Mouse (Mus musculus): ENCODE data around the gene Thrb. TPM values are rescaled to one million over a fixed set of nuclear protein-coding genes. Genes with fewer than 3 reads are reported as not detected.

The Thrb gene
- polyA plus RNA-seq, 1 experiment from 2014 or later = 1.3 TPM

DNA sequence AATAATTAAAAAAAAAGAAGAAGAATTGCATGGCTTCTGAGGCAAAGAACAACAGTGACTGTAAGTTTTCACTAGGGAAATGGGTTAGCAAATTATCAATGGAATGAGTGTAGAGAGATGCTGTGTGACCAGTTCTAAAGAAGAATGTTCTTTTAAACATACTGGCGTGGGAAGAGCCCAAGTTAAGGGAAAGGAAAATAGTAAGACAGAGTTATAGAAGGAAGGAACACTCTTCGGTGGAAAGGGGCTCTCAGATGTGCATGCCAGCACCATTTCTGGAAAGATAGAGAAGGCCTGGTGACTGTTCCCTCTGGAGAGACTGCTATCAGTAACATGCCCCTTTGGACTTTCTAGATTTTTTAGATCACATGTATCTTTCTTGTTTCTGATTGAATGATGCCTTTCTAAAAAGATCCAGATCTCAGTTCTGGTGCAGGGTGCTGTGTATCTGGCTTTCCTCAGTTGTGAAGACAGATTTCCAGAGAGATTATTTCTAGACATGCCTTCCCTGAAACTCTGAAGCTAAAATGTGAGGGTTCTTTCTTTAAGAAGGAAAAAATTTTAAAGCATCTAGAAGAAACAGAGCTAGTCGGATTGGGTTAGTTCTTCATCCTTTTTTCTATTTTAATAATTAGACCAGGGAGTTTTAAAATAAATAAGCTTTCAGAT, 144.0 kb downstream of the Thrb start:
- no peak overlapping the region for H3K9ac ChIP-seq (replicated peaks)
- 78% methylated on average over 3 of the region's 3 CpGs for WGBS

DNA sequence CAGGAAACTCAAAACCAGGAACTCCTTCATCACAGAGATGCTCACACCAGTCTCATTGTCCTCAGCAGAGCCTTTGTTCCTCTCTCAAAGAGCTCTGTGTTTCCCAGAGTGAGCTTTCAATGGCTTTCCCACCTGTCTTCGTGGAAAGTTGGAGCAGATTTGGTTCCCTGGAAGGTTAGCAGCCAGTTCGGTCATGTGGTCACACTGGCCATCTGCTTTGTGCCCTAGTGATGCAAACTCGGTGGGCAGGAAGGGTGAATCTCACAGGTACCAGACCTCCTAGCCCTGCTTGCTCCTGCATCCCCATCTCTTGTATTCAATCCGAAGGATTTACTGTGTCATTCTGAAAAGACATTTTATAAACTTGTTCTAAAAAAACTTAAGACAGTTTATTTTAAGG, 151.0 kb downstream of the Thrb start:
- no peak overlapping the region for H3K4me3 ChIP-seq
- H3K27ac ChIP-seq (replicated peaks) = no peak overlapping the region
- no peak for ATAC-seq (ENCODE audit: low FRiP score, low read depth)
- no peak overlapping the region for H3K4me2 ChIP-seq (replicated peaks)
- 68% methylated on average over 4 of the region's 4 CpGs for WGBS
- no peaks in the 10 kb centered on the region for H3K27me3 ChIP-seq
- no peaks in the 10 kb centered on the region for H3K4me1 ChIP-seq
- no peak overlapping the region for H3K9ac ChIP-seq (replicated peaks)
- H3K36me3 ChIP-seq = no peaks in the 10 kb centered on the region
- H3K9me3 ChIP-seq = no peaks in the 10 kb centered on the region

More for the DNA sequence above, 144.0 kb downstream of the Thrb start:
- Histone ChIP-seq H3K9me3 (no peaks in the 10 kb centered on the region), H3K36me3 (no peaks in the 10 kb centered on the region), H3K4me3 (no peak overlapping the region), H3K27me3 (no peaks in the 10 kb centered on the region), H3K27ac (replicated peaks) (no peak overlapping the region), H3K4me2 (replicated peaks) (no peak overlapping the region), H3K4me1 (no peaks in the 10 kb centered on the region)
- ATAC-seq (ENCODE audit: low FRiP score, low read depth) = no peak

DNA sequence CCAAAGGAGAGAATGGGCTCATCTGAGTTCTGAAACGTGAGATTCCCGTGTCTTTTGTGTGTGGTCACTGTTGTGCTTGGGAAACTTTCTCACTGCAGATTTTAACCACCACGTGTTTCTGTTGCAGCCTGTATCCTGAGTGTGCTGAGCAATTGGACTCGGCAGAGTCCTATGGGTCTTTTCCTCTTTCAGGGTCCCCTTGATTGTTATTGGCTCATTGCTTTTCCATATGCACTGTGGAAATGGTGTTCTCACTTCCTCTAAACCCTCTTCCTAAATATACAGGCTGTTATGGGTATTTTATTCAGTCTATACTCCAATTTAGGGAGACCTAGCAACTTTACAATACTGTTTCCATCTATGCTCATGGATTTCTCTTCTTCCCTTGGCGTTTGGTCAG, 152.4 kb downstream of the Thrb start:
- H3K4me3 ChIP-seq = no peak overlapping the region
- no peaks in the 10 kb centered on the region for H3K4me1 ChIP-seq
- H3K27me3 ChIP-seq = no peaks in the 10 kb centered on the region
- ATAC-seq (ENCODE audit: low FRiP score, low read depth) = no peak
- no peak overlapping the region for H3K4me2 ChIP-seq (replicated peaks)
- 80% methylated on average over 5 of the region's 5 CpGs for WGBS
- H3K9ac ChIP-seq (replicated peaks) = no peak overlapping the region
- no peak overlapping the region for H3K27ac ChIP-seq (replicated peaks)
- H3K36me3 ChIP-seq = no peaks in the 10 kb centered on the region
- no peaks in the 10 kb centered on the region for H3K9me3 ChIP-seq

DNA sequence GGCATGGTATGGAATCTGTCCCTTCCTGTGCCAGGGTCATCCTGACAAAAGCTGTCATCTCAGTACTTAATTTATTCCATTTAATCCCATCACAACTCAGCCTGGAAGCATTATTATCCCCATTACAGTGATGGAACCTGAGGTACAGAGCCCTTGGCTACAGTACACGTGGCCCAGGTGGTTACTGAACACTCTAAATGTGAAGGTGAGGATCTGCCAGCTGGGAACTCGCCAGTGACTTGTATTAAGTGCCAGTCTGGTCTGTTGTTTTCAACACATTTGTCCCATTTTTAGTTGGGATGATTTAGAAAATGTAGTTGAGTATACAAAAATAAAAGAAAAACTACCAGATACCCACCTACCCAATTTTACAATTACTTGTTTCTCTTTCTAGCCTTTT, 155.0 kb downstream of the Thrb start:
- Histone ChIP-seq H3K4me2 (replicated peaks) (no peak overlapping the region), H3K4me1 (no peaks in the 10 kb centered on the region), H3K9me3 (no peaks in the 10 kb centered on the region), H3K27me3 (no peaks in the 10 kb centered on the region), H3K9ac (replicated peaks) (no peak overlapping the region), H3K27ac (replicated peaks) (no peak overlapping the region), H3K36me3 (no peaks in the 10 kb centered on the region), H3K4me3 (no peak overlapping the region)
- 69% methylated on average over 2 of the region's 2 CpGs for WGBS
- ATAC-seq (ENCODE audit: low FRiP score, low read depth) = no peak

DNA sequence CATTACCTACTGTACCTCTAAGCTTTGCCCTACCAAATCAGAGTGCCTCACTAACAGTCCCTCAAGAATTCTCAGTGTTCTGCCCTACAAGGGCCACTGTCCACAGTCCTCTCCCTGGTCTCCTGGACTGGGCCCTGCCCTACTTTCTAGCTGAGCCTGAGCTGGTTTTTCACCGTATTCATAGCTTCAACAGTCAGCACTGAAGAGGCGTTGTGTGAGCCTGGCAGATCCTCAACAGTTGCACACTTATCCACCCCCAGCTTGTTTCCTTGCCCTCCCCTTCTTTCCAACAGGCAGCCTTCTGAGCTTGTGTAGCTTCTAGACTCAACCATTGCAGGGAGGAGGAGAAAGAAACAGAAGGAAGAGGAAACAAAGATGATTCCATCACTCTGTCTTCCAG, 158.0 kb downstream of the Thrb start:
- Histone ChIP-seq H3K27me3 (no peaks in the 10 kb centered on the region), H3K9me3 (no peaks in the 10 kb centered on the region), H3K36me3 (no peaks in the 10 kb centered on the region), H3K4me3 (no peak overlapping the region), H3K4me1 (no peaks in the 10 kb centered on the region), H3K9ac (replicated peaks) (no peak overlapping the region), H3K27ac (replicated peaks) (no peak overlapping the region), H3K4me2 (replicated peaks) (no peak overlapping the region)
- WGBS = 95% methylated on average over 2 of the region's 2 CpGs
- ATAC-seq (ENCODE audit: low FRiP score, low read depth) = no peak

DNA sequence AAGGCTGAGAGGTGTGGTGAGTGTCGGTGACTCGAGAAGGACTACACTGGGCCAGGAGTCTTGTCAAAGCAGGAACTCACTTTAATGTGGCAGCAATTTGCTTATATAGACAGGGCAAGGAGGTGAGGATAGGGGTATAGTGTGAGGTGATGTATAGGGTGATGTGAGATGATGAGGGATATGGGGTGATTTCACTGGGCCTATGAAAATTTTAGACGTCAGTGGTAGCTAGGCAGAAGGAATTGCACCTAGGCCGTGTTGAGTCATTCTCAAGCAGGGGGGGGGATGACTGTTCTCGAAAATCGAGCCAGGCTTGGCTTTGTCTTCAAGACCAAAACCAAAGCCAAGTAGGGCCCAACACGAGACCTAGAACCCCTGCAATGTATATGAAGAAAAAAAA, 162.7 kb downstream of the Thrb start:
- Histone ChIP-seq H3K9me3 (no peaks in the 10 kb centered on the region), H3K4me1 (no peaks in the 10 kb centered on the region), H3K36me3 (no peaks in the 10 kb centered on the region), H3K27ac (replicated peaks) (no peak overlapping the region), H3K27me3 (no peaks in the 10 kb centered on the region), H3K4me3 (no peak overlapping the region), H3K4me2 (replicated peaks) (no peak overlapping the region), H3K9ac (replicated peaks) (no peak overlapping the region)
- 85% methylated on average over 7 of the region's 7 CpGs for WGBS
- no peak for ATAC-seq (ENCODE audit: low FRiP score, low read depth)

DNA sequence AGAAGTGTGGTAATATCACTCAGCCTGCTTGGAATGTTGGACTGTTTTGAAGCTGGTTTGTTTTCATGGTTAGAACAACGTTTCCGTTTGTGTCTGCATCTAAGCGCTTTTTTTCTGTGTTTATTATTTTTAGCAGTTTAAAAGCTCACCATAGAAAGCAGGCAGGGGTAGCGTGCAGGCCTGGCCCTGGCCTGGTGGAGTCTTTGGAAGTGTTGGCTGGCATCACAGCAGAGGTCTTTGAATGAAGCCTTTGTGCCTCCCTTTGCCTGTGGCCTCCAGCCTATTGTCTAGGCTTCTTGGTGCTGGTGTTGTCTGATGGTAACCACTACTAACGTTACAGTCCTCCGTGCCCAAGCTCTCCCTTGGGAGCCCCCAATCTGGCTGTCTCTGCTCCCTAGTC, 167.3 kb downstream of the Thrb start:
- no peaks in the 10 kb centered on the region for H3K4me1 ChIP-seq
- no peaks in the 10 kb centered on the region for H3K27me3 ChIP-seq
- H3K36me3 ChIP-seq = no peaks in the 10 kb centered on the region
- 69% methylated on average over 6 of the region's 6 CpGs for WGBS
- H3K4me3 ChIP-seq = no peak overlapping the region
- no peak for ATAC-seq (ENCODE audit: low FRiP score, low read depth)
- H3K9me3 ChIP-seq = no peaks in the 10 kb centered on the region
- H3K4me2 ChIP-seq (replicated peaks) = no peak overlapping the region
- H3K9ac ChIP-seq (replicated peaks) = no peak overlapping the region
- no peak overlapping the region for H3K27ac ChIP-seq (replicated peaks)

DNA sequence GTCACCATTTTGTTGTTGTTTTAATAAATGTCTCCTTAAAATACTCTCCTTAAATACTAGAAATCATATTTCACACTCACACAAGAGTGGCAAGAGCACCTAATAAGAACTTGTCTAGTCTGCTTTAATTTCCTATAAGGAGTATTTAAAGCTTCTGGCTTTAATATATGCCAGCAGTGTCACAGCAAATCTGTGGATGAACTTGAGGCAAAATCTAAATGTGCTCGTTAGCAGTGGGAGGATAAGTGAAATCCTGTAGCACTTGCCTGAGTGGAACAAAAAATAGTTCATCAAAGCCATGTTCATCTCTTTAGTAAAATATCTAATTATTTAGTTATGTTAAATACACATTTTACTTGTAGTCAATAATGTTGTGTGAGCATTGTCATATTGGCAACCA, 175.7 kb downstream of the Thrb start:
- H3K27ac ChIP-seq (replicated peaks) = no peak overlapping the region
- H3K36me3 ChIP-seq = no peaks in the 10 kb centered on the region
- ATAC-seq (ENCODE audit: low FRiP score, low read depth) = no peak
- no peak overlapping the region for H3K9ac ChIP-seq (replicated peaks)
- H3K4me3 ChIP-seq = no peak overlapping the region
- H3K4me2 ChIP-seq (replicated peaks) = no peak overlapping the region
- no peaks in the 10 kb centered on the region for H3K27me3 ChIP-seq
- WGBS = 78% methylated on average over 1 of the region's 1 CpGs
- H3K4me1 ChIP-seq = no peaks in the 10 kb centered on the region
- no peaks in the 10 kb centered on the region for H3K9me3 ChIP-seq

DNA sequence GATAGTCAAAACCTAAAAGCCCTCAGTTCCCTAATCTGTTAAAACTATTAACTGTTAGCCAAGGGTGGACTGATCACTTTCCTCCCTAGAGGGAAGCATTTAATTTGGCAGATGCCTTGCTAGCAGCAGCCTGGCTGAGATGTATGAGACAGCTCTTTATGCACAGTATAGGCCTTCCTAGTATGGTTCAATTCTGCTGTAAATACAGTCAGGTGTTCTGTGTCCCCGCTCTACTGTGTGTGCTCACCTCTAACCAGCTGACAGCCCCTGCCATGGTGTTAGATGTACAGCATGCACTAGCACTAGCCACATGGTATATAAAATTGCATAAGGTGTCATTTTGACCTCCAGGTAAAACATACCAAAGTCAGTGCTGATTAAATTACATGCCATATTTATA, 176.7 kb downstream of the Thrb start:
- Histone ChIP-seq H3K9ac (replicated peaks) (no peak overlapping the region), H3K27ac (replicated peaks) (no peak overlapping the region), H3K4me2 (replicated peaks) (no peak overlapping the region), H3K4me1 (no peaks in the 10 kb centered on the region), H3K4me3 (no peak overlapping the region), H3K9me3 (no peaks in the 10 kb centered on the region), H3K27me3 (no peaks in the 10 kb centered on the region), H3K36me3 (no peaks in the 10 kb centered on the region)
- no peak for ATAC-seq (ENCODE audit: low FRiP score, low read depth)
- WGBS = 90% methylated on average over 1 of the region's 1 CpGs

DNA sequence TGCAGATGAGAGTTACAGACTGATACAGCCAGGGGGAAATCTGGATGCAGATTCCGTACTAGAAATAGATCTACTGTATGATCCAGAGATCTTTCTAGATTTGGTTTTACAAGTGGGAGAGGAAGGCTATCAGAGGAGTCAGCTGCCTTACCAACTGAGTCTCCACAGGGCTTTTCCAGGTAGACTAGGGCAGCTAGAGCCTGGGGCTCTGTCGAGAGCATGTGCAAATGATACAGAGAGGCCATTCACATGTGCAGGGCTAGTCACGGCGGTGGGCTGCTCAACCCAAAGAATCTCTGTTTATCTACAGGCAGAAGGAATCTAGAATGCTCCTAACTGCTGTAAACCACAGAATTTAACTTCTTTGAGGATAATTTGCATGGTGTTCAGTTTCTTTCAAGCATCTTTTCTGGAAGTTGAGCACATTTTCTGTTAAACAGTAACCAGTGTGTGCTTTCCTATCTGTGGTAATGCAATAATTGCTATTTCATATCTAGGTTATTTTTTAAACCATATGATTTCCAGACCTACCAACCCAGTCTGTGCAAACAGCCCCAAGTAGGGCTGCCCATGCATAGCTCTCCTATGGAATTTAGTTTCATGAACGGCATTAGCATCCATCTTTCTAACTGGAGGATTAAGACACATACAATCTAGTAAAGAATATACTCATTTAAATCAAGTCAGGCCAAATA, 185.1 kb downstream of the Thrb start:
- Histone ChIP-seq H3K4me3 (no peak overlapping the region), H3K9me3 (no peaks in the 10 kb centered on the region), H3K4me2 (replicated peaks) (no peak overlapping the region), H3K9ac (replicated peaks) (no peak overlapping the region), H3K36me3 (no peaks in the 10 kb centered on the region), H3K4me1 (no peaks in the 10 kb centered on the region), H3K27me3 (no peaks in the 10 kb centered on the region), H3K27ac (replicated peaks) (no peak overlapping the region)
- 80% methylated on average over 5 of the region's 5 CpGs for WGBS
- ATAC-seq (ENCODE audit: low FRiP score, low read depth) = no peak

DNA sequence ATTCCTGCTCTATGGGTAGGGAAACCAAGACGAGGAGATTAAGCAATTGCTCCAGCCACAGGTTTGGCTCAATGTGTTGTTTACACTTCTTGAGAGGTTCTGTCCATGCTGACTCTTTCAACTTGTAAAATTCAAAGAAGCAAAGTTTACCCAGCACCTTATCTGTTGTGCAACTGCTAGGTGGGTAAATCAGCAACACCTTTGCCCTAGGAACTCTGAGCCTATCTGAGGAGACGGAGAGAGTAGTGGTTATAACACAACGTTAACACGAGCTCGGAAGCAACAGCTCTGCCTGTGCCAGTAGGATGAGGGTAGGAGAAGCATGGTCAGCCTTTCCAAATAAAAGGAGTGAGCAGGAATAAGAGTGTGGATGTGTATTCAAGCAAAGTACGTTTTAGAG, 185.8 kb downstream of the Thrb start:
- Histone ChIP-seq H3K9ac (replicated peaks) (no peak overlapping the region), H3K4me2 (replicated peaks) (no peak overlapping the region), H3K27ac (replicated peaks) (no peak overlapping the region), H3K36me3 (no peaks in the 10 kb centered on the region), H3K27me3 (no peaks in the 10 kb centered on the region), H3K4me1 (no peaks in the 10 kb centered on the region), H3K4me3 (no peak overlapping the region), H3K9me3 (no peaks in the 10 kb centered on the region)
- ATAC-seq (ENCODE audit: low FRiP score, low read depth) = no peak
- 78% methylated on average over 6 of the region's 6 CpGs for WGBS

DNA sequence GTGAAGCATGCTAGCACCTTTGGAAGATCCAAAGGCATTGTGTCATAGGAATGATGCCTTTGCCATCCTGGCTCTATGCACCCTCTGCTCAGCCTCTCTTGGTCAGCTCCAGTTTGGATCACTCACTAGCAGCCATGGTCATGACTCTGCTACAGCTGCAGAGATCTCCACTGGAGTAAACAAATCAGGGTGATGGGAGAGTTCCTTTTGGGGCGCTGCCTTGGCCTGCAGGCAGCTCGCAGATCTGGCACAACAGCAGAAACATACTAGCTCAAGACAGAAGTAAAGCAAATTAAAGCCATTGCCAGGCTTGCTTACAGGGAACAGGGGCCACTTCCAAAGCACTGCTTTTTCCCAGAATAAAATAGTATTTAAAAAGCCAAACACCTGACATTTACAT, 186.6 kb downstream of the Thrb start:
- no peak for ATAC-seq (ENCODE audit: low FRiP score, low read depth)
- Histone ChIP-seq H3K9ac (replicated peaks) (no peak overlapping the region), H3K4me2 (replicated peaks) (no peak overlapping the region), H3K4me1 (no peaks in the 10 kb centered on the region), H3K9me3 (no peaks in the 10 kb centered on the region), H3K27ac (replicated peaks) (no peak overlapping the region), H3K27me3 (no peaks in the 10 kb centered on the region), H3K4me3 (no peak overlapping the region), H3K36me3 (no peaks in the 10 kb centered on the region)
- 90% methylated on average over 2 of the region's 2 CpGs for WGBS

DNA sequence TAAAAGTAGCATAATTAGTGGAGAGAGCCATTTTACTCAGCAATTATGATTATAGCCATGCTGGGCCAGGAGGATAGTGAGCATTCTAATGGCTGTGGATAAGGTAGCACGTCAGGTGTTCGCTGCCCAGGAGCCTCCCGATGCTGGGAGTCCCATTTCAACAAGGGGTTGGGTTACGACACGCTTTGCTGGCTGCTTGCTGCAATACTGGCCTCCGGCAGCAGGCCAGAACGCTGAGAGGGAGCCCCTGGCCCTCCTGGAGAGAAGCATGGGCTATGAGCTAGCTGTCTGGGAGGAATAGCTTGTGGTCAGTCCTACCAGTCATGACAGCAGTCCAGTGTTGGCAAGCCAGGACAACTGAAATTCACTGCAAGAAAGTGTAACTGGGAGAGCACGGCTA, 187.2 kb downstream of the Thrb start:
- WGBS = 58% methylated on average over 8 of the region's 8 CpGs
- no peak for ATAC-seq (ENCODE audit: low FRiP score, low read depth)

More for the DNA sequence above, 187.2 kb downstream of the Thrb start:
- Histone ChIP-seq H3K4me2 (replicated peaks) (no peak overlapping the region), H3K9me3 (no peaks in the 10 kb centered on the region), H3K4me1 (no peaks in the 10 kb centered on the region), H3K4me3 (no peak overlapping the region), H3K27ac (replicated peaks) (no peak overlapping the region), H3K27me3 (no peaks in the 10 kb centered on the region), H3K36me3 (no peaks in the 10 kb centered on the region), H3K9ac (replicated peaks) (no peak overlapping the region)

Data from midbrain, embryonic 12.5 days (tissue).